Mouse (Mus musculus) CH12.LX (cell line): ENCODE results near the gene Slc25a26. TPM values are rescaled to one million over a fixed set of nuclear protein-coding genes. Genes with fewer than 3 reads are reported as not detected.

Experiments used
- DNase-seq: peaks from one replicate; pipeline ENCODE4 v3.0.0-alpha.2; 2013; ENCODE audit errors: extremely low read depth
- H3K27ac ChIP-seq: 2 replicates; pipeline ENCODE4 v1.5.1; 2012; ENCODE audit warnings: low read depth, mild to moderate bottlenecking, control low read depth, moderate library complexity; ENCODE audit not compliant: insufficient read depth
- H3K27me3 ChIP-seq: replicated peaks from 2 replicates; pipeline ENCODE3; 2012; ENCODE audit warnings: inconsistent platforms
- H3K36me3 ChIP-seq, 2 experiments: replicated peaks in 1 of 2; 2 replicates each; pipeline versions ENCODE3 to v1.6.1; 2012; ENCODE audit warnings: inconsistent platforms in 1 of 2, low read length in 1 of 2, mild to moderate bottlenecking in 1 of 2, mixed read lengths in 1 of 2, moderate library complexity in 1 of 2; ENCODE audit not compliant: control insufficient read depth in 1 of 2, insufficient read depth in 1 of 2
- H3K4me1 ChIP-seq, 2 experiments: 2 replicates each; pipeline ENCODE4 v1.6.1; 2012; ENCODE audit warnings: inconsistent platforms in 1 of 2, moderate library complexity in 1 of 2; ENCODE audit not compliant: insufficient read depth in 2 of 2, control insufficient read depth in 1 of 2
- H3K4me2 ChIP-seq: 2 replicates; pipeline ENCODE4 v1.6.1; 2012; ENCODE audit warnings: low read depth, mild to moderate bottlenecking, control low read depth; ENCODE audit not compliant: poor library complexity, insufficient read depth, severe bottlenecking
- H3K4me3 ChIP-seq, 3 experiments: fragments of 150-350 bp in 1 of 3; sonication (generic) in 1 of 3; replicated peaks in 1 of 3; 2 replicates each; pipeline versions ENCODE3 to v1.5.1; 2011 to 2012; ENCODE audit warnings: low read depth in 2 of 3, low read length in 2 of 3, mild to moderate bottlenecking in 2 of 3, moderate library complexity in 2 of 3, control low read depth in 1 of 3, improper control_type of control experiment in 1 of 3, inconsistent platforms in 1 of 3, mixed read lengths in 1 of 3; ENCODE audit not compliant: poor library complexity in 1 of 3
- H3K79me2 ChIP-seq: replicated peaks from 2 replicates; pipeline ENCODE4 v1.6.1; 2012; ENCODE audit warnings: mild to moderate bottlenecking, moderate library complexity; ENCODE audit not compliant: control insufficient read depth, poor library complexity, insufficient read depth, severe bottlenecking; ENCODE audit errors: extremely low read depth
- H3K9ac ChIP-seq: 2 replicates; pipeline ENCODE4 v1.6.1; 2012; ENCODE audit warnings: low read depth, mild to moderate bottlenecking, control low read depth, moderate library complexity; ENCODE audit not compliant: insufficient read depth
- H3K9me3 ChIP-seq: replicated peaks from 2 replicates; pipeline ENCODE3; 2012; ENCODE audit warnings: low read length, inconsistent platforms, mixed read lengths
- CHD1 ChIP-seq: IDR thresholded peaks from 2 replicates; pipeline ENCODE4 v1.6.1; 2012; ENCODE audit warnings: low read depth, low read length, improper control_type of control experiment, inconsistent platforms
- CTCF ChIP-seq, 2 experiments: IDR thresholded peaks in 1 of 2; conservative IDR thresholded peaks in 1 of 2; 2 replicates each; pipeline ENCODE4 v1.5.1; 2011 to 2012; ENCODE audit warnings: low read depth in 2 of 2, low read length in 2 of 2, improper control_type of control experiment in 1 of 2, inconsistent platforms in 1 of 2, mild to moderate bottlenecking in 1 of 2, moderate library complexity in 1 of 2
- E2F4 ChIP-seq: IDR thresholded peaks from 2 replicates; pipeline ENCODE4 v1.6.1; 2011; ENCODE audit warnings: low read depth, low read length, improper control_type of control experiment; ENCODE audit not compliant: insufficient replicate concordance
- ELF1 ChIP-seq: IDR thresholded peaks from 2 replicates; pipeline ENCODE4 v1.6.1; 2014; ENCODE audit warnings: low read depth, mild to moderate bottlenecking, inconsistent platforms, low read length, improper control_type of control experiment
- EP300 ChIP-seq: IDR thresholded peaks from 2 replicates; pipeline ENCODE4 v1.6.1; 2011; ENCODE audit warnings: low read length, improper control_type of control experiment
- ETS1 ChIP-seq: conservative IDR thresholded peaks from 2 replicates; pipeline ENCODE4 v1.6.1; 2012; ENCODE audit warnings: low read depth, mild to moderate bottlenecking, inconsistent platforms, low read length, improper control_type of control experiment, moderate library complexity
- GABPA ChIP-seq: IDR thresholded peaks from 2 replicates; pipeline ENCODE4 v1.6.1; 2012; ENCODE audit warnings: low read depth, low read length, improper control_type of control experiment, inconsistent platforms; ENCODE audit not compliant: insufficient replicate concordance
- JUN ChIP-seq: IDR thresholded peaks from 2 replicates; pipeline ENCODE4 v1.6.1; 2011; ENCODE audit warnings: low read depth, mild to moderate bottlenecking, low read length, improper control_type of control experiment, moderate library complexity; ENCODE audit not compliant: insufficient read depth
- JUND ChIP-seq: conservative IDR thresholded peaks from 2 replicates; pipeline ENCODE4 v1.6.1; 2011; ENCODE audit warnings: low read depth, low read length, improper control_type of control experiment
- KAT2A ChIP-seq: IDR thresholded peaks from 2 replicates; pipeline ENCODE4 v1.6.1; 2012; ENCODE audit warnings: low read length, improper control_type of control experiment, inconsistent platforms; ENCODE audit not compliant: insufficient replicate concordance
- MAX ChIP-seq: IDR thresholded peaks from 2 replicates; pipeline ENCODE4 v1.6.1; 2011; ENCODE audit warnings: low read length, improper control_type of control experiment
- MAZ ChIP-seq: IDR thresholded peaks from 2 replicates; pipeline ENCODE4 v1.6.1; 2012; ENCODE audit warnings: low read depth, mild to moderate bottlenecking, inconsistent platforms, low read length, improper control_type of control experiment, moderate library complexity
- MXI1 ChIP-seq: IDR thresholded peaks from 2 replicates; pipeline ENCODE4 v1.6.1; 2011; ENCODE audit warnings: mild to moderate bottlenecking, low read depth, low read length, improper control_type of control experiment
- MYC ChIP-seq: IDR thresholded peaks from 2 replicates; pipeline ENCODE4 v1.6.1; 2011; ENCODE audit warnings: low read depth, mild to moderate bottlenecking, improper control_type of control experiment, low read length
- NELFE ChIP-seq: IDR thresholded peaks from 2 replicates; pipeline ENCODE4 v1.6.1; 2011; ENCODE audit warnings: low read depth, low read length, improper control_type of control experiment
- NRF1 ChIP-seq: IDR thresholded peaks from 2 replicates; pipeline ENCODE4 v1.6.1; 2014; ENCODE audit warnings: low read depth, mild to moderate bottlenecking, inconsistent platforms, low read length, improper control_type of control experiment, moderate library complexity
- POLR2A ChIP-seq: IDR thresholded peaks from 2 replicates; pipeline ENCODE4 v1.6.1; 2011; ENCODE audit warnings: low read depth, mild to moderate bottlenecking, improper control_type of control experiment, low read length
- RAD21 ChIP-seq: IDR thresholded peaks from 2 replicates; pipeline ENCODE4 v1.6.1; 2011; ENCODE audit warnings: low read depth, mild to moderate bottlenecking, low read length, improper control_type of control experiment, moderate library complexity
- SIN3A ChIP-seq: IDR thresholded peaks from 2 replicates; pipeline ENCODE4 v1.6.1; 2012; ENCODE audit warnings: low read length, improper control_type of control experiment, inconsistent platforms
- SMC3 ChIP-seq: IDR thresholded peaks from 2 replicates; pipeline ENCODE4 v1.6.1; 2011; ENCODE audit warnings: low read depth, low read length, improper control_type of control experiment
- TBP ChIP-seq: conservative IDR thresholded peaks from 2 replicates; pipeline ENCODE4 v1.6.1; 2011; ENCODE audit warnings: low read depth, low read length, improper control_type of control experiment
- UBTF ChIP-seq: IDR thresholded peaks from 2 replicates; pipeline ENCODE4 v1.6.1; 2012; ENCODE audit warnings: low read depth, mild to moderate bottlenecking, inconsistent platforms, low read length, improper control_type of control experiment, moderate library complexity
- ZC3H11A ChIP-seq: IDR thresholded peaks from 2 replicates; pipeline ENCODE4 v1.6.1; 2012; ENCODE audit warnings: low read depth, mild to moderate bottlenecking, inconsistent platforms, low read length, improper control_type of control experiment
- ZMIZ1 ChIP-seq: IDR thresholded peaks from 2 replicates; pipeline ENCODE4 v1.6.1; 2012; ENCODE audit warnings: low read depth, mild to moderate bottlenecking, inconsistent platforms, low read length, improper control_type of control experiment
- ZNF384 ChIP-seq: IDR thresholded peaks from 2 replicates; pipeline ENCODE4 v1.6.1; 2012; ENCODE audit warnings: low read depth, low read length, improper control_type of control experiment, inconsistent platforms
- dilution Hi-C: fragments of 300-500 bp; cut with MboI; formaldehyde crosslinking; loops from 2 replicates; pipeline ENCODE4 v1.14.3; 2020; ENCODE audit warnings: low sequenced_read_pairs; ENCODE audit not compliant: extremely low pct_unique_long_range_greater_than_20kb, extremely low pct_ligation_motif_present
- in situ Hi-C: fragments of 300-500 bp; cut with MboI; formaldehyde crosslinking; loops from 3 replicates; pipeline ENCODE4 v1.14.3; 2019; ENCODE audit warnings: low sequenced_read_pairs, low pct_ligation_motif_present, low pct_unique_long_range_greater_than_20kb, mixed read lengths
- polyA plus RNA-seq: library from polyadenylated mRNA; unstranded; fragments of >175 nt; gene quantifications from 2 replicates; pipeline ENCODE4 v1.2.1, GENCODE M21; 2012; ENCODE audit warnings: low read depth; ENCODE audit not compliant: insufficient read length
- total RNA-seq, 2 experiments: library from RNA; depleted of rRNA; stranded (reverse); fragments of 300-350 nt in 1 of 2; fragments of >200 nt in 1 of 2; gene quantifications; 2 replicates each; pipeline ENCODE4 v1.2.3; 2012 to 2014

Slc25a26 gene
- total and polyA plus RNA-seq, 3 experiments: 5.5 to 9.9 (median 5.9) TPM

DNA sequence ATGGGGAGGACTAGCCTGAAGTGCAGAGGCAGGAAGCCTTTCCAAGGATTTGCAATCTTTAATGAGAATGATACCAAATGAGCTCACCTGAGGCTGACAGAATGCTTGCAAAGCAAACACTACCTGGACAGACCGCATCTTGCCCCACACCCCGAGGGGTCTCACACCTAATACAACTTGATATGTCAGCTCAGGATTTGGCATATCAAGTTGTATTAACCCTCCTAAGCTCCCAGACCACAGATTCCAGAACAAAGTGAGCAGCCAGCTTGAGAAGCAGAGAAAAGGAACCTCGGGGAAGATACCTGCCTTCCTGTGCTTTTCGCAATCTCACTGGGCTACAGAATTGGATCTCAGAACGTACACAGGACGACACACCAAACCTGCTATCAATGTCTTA, 146.8 kb downstream of the Slc25a26 start:
- Histone ChIP-seq H3K27ac (no peak overlapping the region), H3K9ac (no peak overlapping the region), H3K79me2 (no peaks in the 10 kb centered on the region), H3K4me1 (peaks cover 0 to 7% of the 10 kb centered on the region in 2 experiments; a peak in 2 of 4 replicates), H3K4me2 (no peak overlapping the region), H3K9me3 (no peaks in the 10 kb centered on the region), H3K27me3 (no peaks in the 10 kb centered on the region), H3K4me3 (no peak overlapping the region), H3K36me3 (no peaks in the 10 kb centered on the region)
- DNase-seq: no peak
- in situ Hi-C loops (no loop called here), dilution Hi-C loops (no loop called here)
- TF ChIP-seq ETS1 (no peak), ZMIZ1 (no peak), ZNF384 (no peak), EP300 (no peak), SIN3A (no peak), JUN (no peak), KAT2A (no peak), MAZ (no peak), JUND (no peak), CTCF (conservative IDR thresholded peaks at IDR 0.05 in 1 of 2, IDR thresholded peaks at IDR 0.05 in 1 of 2; ENCODE audit: low read depth in 2 of 2, low read length in 2 of 2) (no peak), ELF1 (no peak), ZC3H11A (no peak), MXI1 (no peak), SMC3 (no peak), TBP (no peak), MYC (no peak)

DNA sequence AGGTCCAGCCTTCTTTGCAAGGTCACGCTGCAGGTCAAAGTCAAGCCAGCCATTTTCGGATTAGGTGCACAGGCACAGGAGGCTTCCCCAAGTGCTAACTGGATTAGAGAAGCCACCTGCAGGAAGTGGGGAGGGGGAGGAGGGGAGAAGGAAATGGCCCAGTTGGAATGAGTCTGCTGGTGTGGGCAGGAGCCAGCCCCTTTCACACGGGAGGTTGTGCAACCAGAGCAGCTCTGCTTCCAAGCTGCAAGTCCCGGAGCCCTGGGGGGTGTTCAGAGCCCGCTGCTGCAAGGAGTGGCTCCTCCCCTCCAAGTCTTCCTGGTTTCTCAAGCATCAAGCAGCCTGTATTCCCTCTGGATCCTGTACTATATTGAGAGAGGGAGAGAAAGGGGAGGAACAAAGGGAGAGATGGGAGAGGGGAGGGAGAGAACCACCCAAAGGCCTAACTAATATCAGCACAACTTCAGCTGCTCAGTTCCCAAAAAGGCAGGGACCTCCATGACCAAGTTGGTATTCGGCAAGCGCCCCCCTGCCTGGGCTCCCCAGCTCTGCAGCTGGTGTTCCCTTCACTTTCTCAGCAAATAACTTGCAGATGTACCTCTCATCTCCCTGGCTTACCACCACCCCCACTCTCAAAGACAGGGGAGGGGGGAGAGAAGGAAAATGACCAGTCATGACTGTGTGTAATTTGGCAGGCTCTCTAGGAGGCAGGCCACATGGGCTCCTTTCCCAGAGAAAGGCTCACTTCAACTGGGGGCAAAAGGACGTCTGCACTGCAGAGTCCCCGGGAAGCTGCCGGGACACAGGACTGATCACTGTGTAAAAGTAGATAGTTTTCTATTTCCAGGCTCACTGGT, 147.7 kb downstream of the Slc25a26 start:
- Histone ChIP-seq H3K9ac (no peak overlapping the region), H3K4me2 (no peak overlapping the region), H3K27ac (no peak overlapping the region)

More for the DNA sequence above, 147.7 kb downstream of the Slc25a26 start:
- no peak for TF ChIP-seq NRF1
- no peak for TF ChIP-seq GABPA
- no peak for TF ChIP-seq RAD21
- TF ChIP-seq ZC3H11A: no peak
- TF ChIP-seq NELFE: no peak
- no peak for TF ChIP-seq MAX
- TF ChIP-seq E2F4: no peak
- no peak for TF ChIP-seq EP300
- TF ChIP-seq KAT2A: no peak
- TF ChIP-seq CHD1: no peak
- TF ChIP-seq JUND: no peak
- no peak for TF ChIP-seq POLR2A
- no peak for TF ChIP-seq UBTF
- no peak for TF ChIP-seq CTCF (conservative IDR thresholded peaks at IDR 0.05 in 1 of 2, IDR thresholded peaks at IDR 0.05 in 1 of 2; ENCODE audit: low read depth in 2 of 2, low read length in 2 of 2)
- no peak for TF ChIP-seq ELF1
- no peak for TF ChIP-seq JUN
- TF ChIP-seq MAZ: no peak
- no peak for TF ChIP-seq MXI1
- TF ChIP-seq MYC: no peak
- Histone ChIP-seq H3K27me3 (no peaks in the 10 kb centered on the region), H3K79me2 (no peaks in the 10 kb centered on the region), H3K4me3 (no peak overlapping the region), H3K36me3 (no peaks in the 10 kb centered on the region), H3K9me3 (no peaks in the 10 kb centered on the region), H3K4me1 (peaks cover 0 to 7% of the 10 kb centered on the region in 2 experiments; a peak in 2 of 4 replicates)
- dilution Hi-C loops: no loop called here
- no peak for DNase-seq
- in situ Hi-C loops: no loop called here
